Mouse (Mus musculus) midbrain, embryonic 11.5 days (tissue): ENCODE results near the gene Kremen2. TPM values are rescaled to one million over a fixed set of nuclear protein-coding genes. Genes with fewer than 3 reads are reported as not detected.
"Not testable (repeated sequence)": the region's sequence is repeated elsewhere in the genome, so short reads cannot be mapped to it uniquely, and the experiment has no call there.

Source experiments
- ATAC-seq: fragments of 200-750 bp; cut with Nextera tagmentation; 2 replicates; pipeline ENCODE4 v1.8.0; 2017; ENCODE audit warnings: moderate TSS enrichment, moderate library complexity; ENCODE audit not compliant: low FRiP score
- DNase-seq: peaks from one replicate; pipeline ENCODE4 v3.0.0; 2015; ENCODE audit warnings: low spot score; ENCODE audit errors: missing footprints
- H3K27ac ChIP-seq: fragments of 300-500 bp; sonication (generic); 2 replicates; pipeline ENCODE4 v1.5.1; 2014; ENCODE audit warnings: low read depth, low read length
- H3K27me3 ChIP-seq: fragments of 300-500 bp; sonication (generic); 2 replicates; pipeline ENCODE4 v1.6.1; 2014; ENCODE audit warnings: mild to moderate bottlenecking, low read length, moderate library complexity, mixed read lengths; ENCODE audit not compliant: control insufficient read depth, insufficient read depth
- H3K36me3 ChIP-seq: fragments of 300-500 bp; sonication (generic); 2 replicates; pipeline ENCODE4 v1.6.1; 2014; ENCODE audit warnings: mild to moderate bottlenecking, low read length, moderate library complexity, mixed read lengths; ENCODE audit not compliant: control insufficient read depth, insufficient read depth
- H3K4me1 ChIP-seq: fragments of 300-500 bp; sonication (generic); 2 replicates; pipeline ENCODE4 v1.6.1; 2014; ENCODE audit warnings: low read length; ENCODE audit not compliant: control insufficient read depth, insufficient read depth
- H3K4me2 ChIP-seq: fragments of 300-500 bp; sonication (generic); 2 replicates; pipeline ENCODE4 v1.6.1; 2014; ENCODE audit warnings: mild to moderate bottlenecking, moderate library complexity
- H3K4me3 ChIP-seq: fragments of 300-500 bp; sonication (generic); 2 replicates; pipeline ENCODE4 v1.5.1; 2014; ENCODE audit warnings: low read depth, low read length
- H3K9ac ChIP-seq: fragments of 300-500 bp; sonication (generic); 2 replicates; pipeline ENCODE4 v1.6.1; 2014; ENCODE audit warnings: low read length
- H3K9me3 ChIP-seq: fragments of 300-500 bp; sonication (generic); 2 replicates; pipeline ENCODE4 v1.6.1; 2016; ENCODE audit warnings: low read length; ENCODE audit not compliant: control insufficient read depth
- WGBS: fragments of 180-500 bp; shearing (Covaris S2); extraction: QIAGEN DNeasy Blood & Tissue Kit; methylation state at CpG from one replicate; pipeline ENCODE4 v1.1.7; 2014; 5-methylcytosine and 5-hydroxymethylcytosine counted together
- polyA plus RNA-seq: library from polyadenylated mRNA; unstranded; fragments of >200 nt; fragmentation: Nextera tagmentation; extraction: Ambion mirVana; gene quantifications from 2 replicates; pipeline ENCODE4 v1.2.1, GENCODE M21; 2014

Kremen2 gene
- polyA plus RNA-seq, 1 experiment from 2014 or later, result 0.63 TPM

DNA sequence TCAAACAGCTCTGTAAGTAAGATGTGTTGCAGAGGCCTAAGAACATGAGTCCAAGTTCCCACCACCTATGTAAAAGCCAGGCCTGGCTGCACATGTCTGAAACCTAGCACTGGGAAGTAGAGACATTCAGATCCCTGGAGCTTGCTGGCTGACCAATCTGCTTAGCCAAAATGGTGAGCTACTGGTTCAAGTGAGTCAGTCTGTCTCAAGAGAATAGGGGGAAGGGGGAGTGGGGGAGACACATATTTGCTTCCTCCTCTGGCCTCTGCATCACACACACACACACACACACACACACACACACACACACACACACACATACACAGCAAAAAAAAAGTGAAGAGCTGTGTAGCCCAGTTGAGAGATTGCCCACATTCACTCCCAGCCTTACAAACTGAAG lies 37.7 kb upstream of the Kremen2 start:
- no peak overlapping the region for H3K4me3 ChIP-seq
- no peak overlapping the region for H3K9ac ChIP-seq
- H3K27ac ChIP-seq, result no peak overlapping the region
- H3K4me2 ChIP-seq, result no peak overlapping the region
- no peaks in the 10 kb centered on the region for H3K36me3 ChIP-seq
- no peak for ATAC-seq
- H3K27me3 ChIP-seq, result no peaks in the 10 kb centered on the region
- H3K9me3 ChIP-seq, result no peaks in the 10 kb centered on the region
- peaks cover 6% of the 10 kb centered on the region; the same call in 1 of the 2 replicates for H3K4me1 ChIP-seq
- peak; percentile 69 for DNase-seq

DNA sequence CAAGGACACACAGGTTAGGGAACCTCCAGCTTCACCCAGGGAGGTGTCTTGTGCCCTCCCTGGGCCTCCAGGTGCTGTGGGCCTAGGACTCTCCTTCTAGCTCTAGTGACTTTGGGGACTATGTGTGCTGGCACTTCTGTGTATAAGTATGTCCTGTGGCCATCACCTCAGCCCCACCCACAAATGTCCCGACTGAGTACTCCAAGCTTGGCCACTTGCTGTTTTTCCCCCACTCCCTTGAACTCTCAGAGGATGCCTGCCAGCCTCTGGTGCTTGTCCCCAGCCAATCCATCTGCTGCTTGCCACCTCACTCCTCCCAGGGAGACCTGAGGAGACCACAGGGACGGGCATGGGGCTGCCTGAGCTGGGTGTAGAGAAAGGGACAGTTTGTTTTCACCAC lies 32.8 kb upstream of the Kremen2 start:
- no peak overlapping the region for H3K4me3 ChIP-seq
- H3K4me2 ChIP-seq, result no peak overlapping the region
- no peak overlapping the region for H3K9ac ChIP-seq
- H3K4me1 ChIP-seq, result no peaks in the 10 kb centered on the region
- H3K9me3 ChIP-seq, result no peaks in the 10 kb centered on the region
- WGBS, result 59% methylated on average over 2 of the region's 2 CpGs
- ATAC-seq (no peak), DNase-seq (no peak)
- H3K27me3 ChIP-seq, result no peaks in the 10 kb centered on the region
- no peaks in the 10 kb centered on the region for H3K36me3 ChIP-seq
- no peak overlapping the region for H3K27ac ChIP-seq

DNA sequence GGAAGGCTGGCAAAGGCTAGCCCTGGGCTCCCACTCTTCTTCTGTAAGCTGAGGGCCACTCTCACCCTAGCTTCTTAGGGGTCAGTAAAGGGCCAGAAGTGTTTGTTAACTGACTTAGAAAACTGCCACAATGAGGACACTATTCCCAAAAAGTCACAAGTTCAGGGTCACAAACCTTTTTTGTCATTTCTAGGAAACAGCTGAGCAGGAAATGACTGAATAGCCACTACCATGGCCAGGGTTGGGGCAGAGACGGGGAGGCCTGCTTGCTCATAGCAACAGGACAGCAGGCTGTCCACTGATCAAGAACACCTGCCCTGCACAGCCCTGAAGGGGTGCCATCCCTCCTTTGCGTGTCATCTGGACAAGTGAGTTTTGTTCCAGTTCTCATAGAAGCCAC lies 31.5 kb upstream of the Kremen2 start:
- H3K9me3 ChIP-seq, result no peaks in the 10 kb centered on the region
- H3K9ac ChIP-seq, result no peak overlapping the region
- no peaks in the 10 kb centered on the region for H3K27me3 ChIP-seq
- H3K4me2 ChIP-seq, result no peak overlapping the region
- ATAC-seq (no peak), DNase-seq (no peak)
- WGBS, result 72% methylated on average over 2 of the region's 2 CpGs
- H3K36me3 ChIP-seq, result no peaks in the 10 kb centered on the region
- no peak overlapping the region for H3K4me3 ChIP-seq
- H3K4me1 ChIP-seq, result no peaks in the 10 kb centered on the region
- no peak overlapping the region for H3K27ac ChIP-seq

DNA sequence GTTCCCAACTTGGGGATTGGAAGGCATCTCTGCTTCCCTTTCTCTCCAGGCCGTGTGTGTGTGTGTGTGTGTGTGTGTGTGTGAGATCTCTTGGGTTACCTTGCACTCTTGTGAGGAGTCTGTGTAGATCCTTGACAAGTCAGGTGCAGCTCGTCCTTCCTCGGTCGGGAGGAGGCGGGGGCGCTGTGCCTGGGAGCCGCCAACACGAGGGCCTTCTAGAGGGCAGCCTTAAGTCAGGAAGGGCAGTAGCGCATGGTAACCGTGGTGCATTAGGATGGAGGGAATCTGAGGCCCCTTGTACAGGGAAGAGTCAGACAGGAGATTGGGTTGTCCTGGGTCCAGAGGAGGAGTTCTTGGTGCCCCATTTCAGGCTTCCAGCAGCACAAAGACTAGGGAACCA lies 30.6 kb upstream of the Kremen2 start:
- DNase-seq (peak; percentile 66), ATAC-seq (no peak)
- H3K27ac ChIP-seq, result no peak overlapping the region
- H3K4me1 ChIP-seq, result no peaks in the 10 kb centered on the region; the same call in 1 of the 2 replicates
- no peaks in the 10 kb centered on the region for H3K9me3 ChIP-seq
- H3K4me3 ChIP-seq, result no peak overlapping the region
- H3K27me3 ChIP-seq, result no peaks in the 10 kb centered on the region
- 78% methylated on average over 10 of the region's 10 CpGs for WGBS
- no peak overlapping the region for H3K4me2 ChIP-seq
- H3K36me3 ChIP-seq, result no peaks in the 10 kb centered on the region
- H3K9ac ChIP-seq, result no peak overlapping the region

DNA sequence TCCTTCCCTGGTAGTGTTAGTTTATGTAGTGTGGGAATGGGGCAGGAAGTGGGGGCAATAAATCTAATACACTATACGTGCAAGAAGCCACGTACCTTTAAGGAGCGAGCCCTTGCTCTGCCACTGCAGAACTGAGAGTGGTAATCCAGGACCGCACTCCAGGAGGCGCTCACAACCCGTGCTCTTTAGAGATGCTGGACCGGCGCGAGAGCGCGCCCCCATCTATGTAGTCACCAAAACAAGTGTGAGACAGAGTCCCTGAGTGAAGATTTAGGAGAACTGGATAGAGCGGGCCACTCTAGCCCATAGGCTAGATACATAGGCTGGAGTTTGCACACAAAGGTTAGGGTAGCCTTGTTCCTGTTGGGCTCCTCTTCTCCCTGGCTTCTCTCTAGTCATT lies 28.5 kb upstream of the Kremen2 start:
- Histone ChIP-seq H3K27ac (no peak overlapping the region), H3K9ac (no peak overlapping the region), H3K4me2 (no peak overlapping the region), H3K27me3 (no peaks in the 10 kb centered on the region), H3K4me3 (no peak overlapping the region), H3K4me1 (peaks cover 7% of the 10 kb centered on the region), H3K9me3 (no peaks in the 10 kb centered on the region), H3K36me3 (no peaks in the 10 kb centered on the region)
- DNase-seq (peak; percentile 94), ATAC-seq (peak; percentile 36)
- WGBS, result 7% methylated on average over 12 of the region's 12 CpGs

DNA sequence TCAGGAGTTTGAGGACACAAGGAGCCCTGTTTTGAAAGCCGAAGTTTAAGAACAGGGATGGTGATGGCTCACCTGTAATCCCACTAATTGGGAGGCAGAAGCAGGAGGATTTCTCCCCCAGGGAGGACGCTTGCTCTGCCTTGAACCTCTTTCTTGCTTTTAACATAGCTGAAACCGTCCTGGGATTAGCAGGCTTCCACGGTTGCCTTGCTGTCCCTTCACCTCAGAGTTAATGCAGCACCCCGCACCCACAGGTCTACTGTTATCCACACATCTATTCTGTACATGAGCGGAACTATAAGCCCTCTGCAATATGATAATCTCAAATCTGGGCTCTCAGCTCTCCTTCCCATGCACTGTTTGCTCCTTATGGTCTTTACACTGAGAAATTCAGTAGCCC lies 28.0 kb upstream of the Kremen2 start:
- Histone ChIP-seq H3K4me3 (no peak overlapping the region), H3K9me3 (no peaks in the 10 kb centered on the region), H3K27me3 (no peaks in the 10 kb centered on the region), H3K9ac (no peak overlapping the region), H3K4me1 (peaks cover 7% of the 10 kb centered on the region), H3K27ac (no peak overlapping the region), H3K4me2 (no peak overlapping the region), H3K36me3 (no peaks in the 10 kb centered on the region; the same call in 1 of the 2 replicates)
- ATAC-seq, result no peak
- peak; percentile 73 for DNase-seq
- 76% methylated on average over 6 of the region's 6 CpGs for WGBS

DNA sequence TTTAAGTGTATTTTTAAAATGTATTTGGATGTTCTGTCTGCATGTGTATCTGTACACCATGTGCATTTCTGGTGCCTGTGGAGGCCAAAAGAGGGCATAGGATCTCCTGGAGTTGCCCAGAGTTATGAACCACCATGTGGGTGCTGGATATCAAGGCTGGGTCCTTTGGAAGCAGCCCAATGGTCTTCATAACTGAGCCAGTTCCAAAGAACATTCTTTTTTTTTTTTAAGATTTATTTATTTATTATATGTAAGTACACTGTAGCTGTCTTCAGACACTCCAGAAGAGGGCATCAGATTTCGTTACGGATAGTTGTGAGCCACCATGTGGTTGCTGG lies 26.6 kb upstream of the Kremen2 start:
- not testable (repeated sequence) for H3K27me3 ChIP-seq, H3K9me3 ChIP-seq, H3K36me3 ChIP-seq, ATAC-seq, H3K27ac ChIP-seq, H3K4me1 ChIP-seq, DNase-seq, H3K9ac ChIP-seq
- Histone ChIP-seq H3K4me2 (peak overlapping the region; percentile 37; the same call in 1 of the 2 replicates), H3K4me3 (peak overlapping the region; percentile 86; the same call in 1 of the 2 replicates)
- no CpG with 5 or more reads among the region's 2 CpGs for WGBS

DNA sequence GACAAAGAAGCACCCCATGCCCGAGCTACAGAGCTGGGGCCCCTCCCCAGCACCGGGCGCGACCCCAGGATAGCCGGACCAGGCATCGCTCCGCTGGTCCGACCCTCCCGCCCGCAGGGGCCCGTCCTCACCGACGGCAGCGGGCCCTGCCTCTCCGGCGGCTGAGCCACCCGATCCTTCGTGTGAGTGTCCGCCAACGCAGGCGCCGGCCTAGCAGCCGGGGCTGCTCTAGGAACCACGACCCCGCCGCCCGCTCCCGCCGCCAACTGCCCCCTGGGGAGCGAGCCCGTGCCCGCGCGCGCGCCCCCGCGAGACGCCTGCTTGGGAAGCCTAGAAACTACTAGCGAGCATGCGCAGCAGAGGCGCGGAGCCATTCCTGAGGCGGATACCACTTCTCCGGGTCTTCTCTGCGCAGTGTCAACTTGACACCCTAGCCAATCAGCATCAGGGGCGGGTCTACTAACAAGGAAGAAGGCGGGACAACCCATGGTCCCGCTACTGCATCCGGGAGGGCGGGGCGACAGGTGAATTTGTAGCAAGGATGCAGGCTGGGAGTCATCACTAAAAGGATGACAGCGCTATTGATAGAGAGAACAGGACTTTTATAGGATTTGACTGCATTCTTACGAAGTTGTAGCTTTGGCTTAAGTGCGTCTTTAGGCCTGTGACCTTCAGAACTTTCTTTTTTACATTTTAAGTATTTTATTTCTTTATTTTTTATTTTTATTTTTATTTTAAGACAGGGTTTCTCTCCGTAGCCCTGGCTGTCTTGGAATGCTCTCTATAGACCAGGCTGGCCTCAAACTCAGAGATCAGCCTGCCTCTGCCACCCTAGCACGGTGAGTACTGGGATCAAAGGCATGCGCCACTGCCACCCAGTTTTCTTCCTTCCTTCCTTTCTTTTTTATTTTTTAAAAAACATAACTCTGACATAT lies 25.9 kb upstream of the Kremen2 start, which contains the start of gene Flywch1:
Flywch1 (minus strand) TSS at position 319 of the 935 bp plus-strand sequence.
- peak; percentile 100 for DNase-seq
- H3K9ac ChIP-seq, result peak within 1 kb of the TSS; percentile 98
- H3K4me2 ChIP-seq, result peak within 1 kb of the TSS; percentile 51
- H3K36me3 ChIP-seq, result no peaks in the 10 kb centered on the region; the same call in 1 of the 2 replicates
- H3K27ac ChIP-seq, result peak within 1 kb of the TSS; percentile 82
- H3K27me3 ChIP-seq, result no peaks in the 10 kb centered on the region
- H3K9me3 ChIP-seq, result no peaks in the 10 kb centered on the region
- peak; percentile 98 for ATAC-seq
- H3K4me3 ChIP-seq, result peak within 1 kb of the TSS; percentile 86
- H3K4me1 ChIP-seq, result peaks cover 7% of the 10 kb centered on the region
- 4% methylated on average over 57 of the region's 58 CpGs for WGBS

DNA sequence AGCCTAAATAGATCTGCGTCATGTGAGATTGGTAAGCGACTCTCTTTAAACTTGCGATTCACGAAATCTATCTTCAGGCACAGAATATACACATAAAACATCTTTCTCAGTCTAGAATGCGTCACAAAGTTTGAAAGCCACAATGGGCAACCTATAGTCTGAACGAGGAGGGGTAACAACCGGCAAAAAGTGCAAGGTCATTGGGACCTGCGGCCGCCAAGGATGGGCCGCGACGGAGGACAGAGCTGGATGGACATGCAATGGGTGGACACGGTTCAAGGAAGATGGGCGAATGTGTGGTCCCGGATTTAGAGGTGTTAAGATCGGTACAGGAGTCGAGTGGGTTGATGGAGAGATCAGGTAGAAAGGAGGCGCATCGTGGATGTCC lies 25.3 kb upstream of the Kremen2 start:
- Histone ChIP-seq H3K27me3 (no peaks in the 10 kb centered on the region), H3K36me3 (no peaks in the 10 kb centered on the region; the same call in 1 of the 2 replicates), H3K9me3 (no peaks in the 10 kb centered on the region), H3K27ac (peak overlapping the region; percentile 82), H3K4me1 (peaks cover 7% of the 10 kb centered on the region), H3K9ac (peak overlapping the region; percentile 98), H3K4me3 (peak overlapping the region; percentile 86), H3K4me2 (peak overlapping the region; percentile 51)
- ATAC-seq (no peak), DNase-seq (no peak)
- WGBS, result 1% methylated on average over 19 of the region's 19 CpGs
